Mouse (Mus musculus): ENCODE data around the gene Vegfd.

Gene Vegfd

DNA sequence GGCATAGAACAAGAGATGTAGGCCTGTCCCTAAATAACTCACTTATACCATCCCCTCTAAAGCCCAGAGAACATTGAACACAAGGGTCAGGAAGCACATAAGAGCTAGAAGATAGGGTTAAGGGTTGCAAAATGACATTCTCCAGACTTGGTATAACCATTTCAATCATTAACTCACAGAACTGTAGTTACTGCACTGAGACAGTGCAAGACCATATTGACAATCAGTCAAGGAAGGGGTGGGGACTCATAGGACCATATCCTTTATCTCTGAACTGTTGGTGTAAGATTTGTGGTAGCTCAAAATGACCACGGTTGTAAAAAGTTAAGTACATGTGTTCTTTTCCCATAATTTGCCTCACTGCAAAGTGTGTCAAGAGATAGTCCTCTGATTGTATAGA is 37.4 kb downstream of the Vegfd start:
- in situ Hi-C loops (cut with MboI; ENCODE audit: low pct_unique_long_range_greater_than_20kb in 1 of 2, low sequenced_read_pairs in 2 of 2, unreplicated experiment in 1 of 2), result loop anchor here (25.0 kb wide), 1 partner anchor 448 kb away; the partner anchor contains the start of gene Zrsr2 (in 2 of the 2)

DNA sequence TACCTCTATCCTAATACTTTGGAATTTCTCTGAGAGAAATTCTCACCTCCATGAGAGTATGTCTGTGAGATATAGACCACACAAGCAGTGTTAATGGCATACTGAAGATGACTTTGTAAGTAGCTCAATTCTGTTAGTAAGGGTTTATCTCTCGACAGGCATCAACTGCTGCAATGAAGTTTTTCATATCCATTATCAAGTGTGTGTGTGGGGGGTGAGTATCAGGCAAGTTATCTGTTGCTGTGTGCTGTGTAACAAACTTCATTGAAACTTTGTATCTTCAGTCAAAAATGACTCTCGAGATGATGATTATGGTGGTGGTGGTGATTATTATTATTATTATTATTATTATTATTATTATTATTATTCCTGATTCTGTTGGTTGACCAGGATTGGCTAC is 43.6 kb downstream of the Vegfd start:
- in situ Hi-C loops (cut with MboI; ENCODE audit: low pct_unique_long_range_greater_than_20kb in 1 of 2, low sequenced_read_pairs in 2 of 2, unreplicated experiment in 1 of 2), result loop anchor here (25.0 kb wide), 1 partner anchor 455 kb away; the partner anchor contains the start of gene Zrsr2 (in 2 of the 2)

DNA sequence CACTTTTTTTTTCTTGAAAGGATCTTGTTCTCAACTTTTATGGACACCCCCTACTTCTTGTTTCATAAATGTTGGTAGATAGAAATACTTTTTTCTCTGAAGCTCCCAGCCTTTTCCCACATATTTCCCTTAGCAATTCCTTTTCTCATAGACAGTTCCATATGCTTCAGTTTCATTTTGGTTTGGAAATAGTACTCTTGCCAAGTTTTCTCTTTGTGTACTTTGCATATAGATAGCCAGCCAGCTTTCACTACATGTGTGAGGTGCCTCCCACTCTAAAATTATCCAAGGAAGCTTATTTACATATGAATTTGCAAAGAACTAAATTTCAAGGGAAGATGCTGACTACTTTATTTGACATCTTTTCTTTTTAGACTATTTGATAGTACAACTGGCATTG is 44.8 kb downstream of the Vegfd start:
- in situ Hi-C loops (cut with MboI; ENCODE audit: low pct_unique_long_range_greater_than_20kb in 1 of 2, low sequenced_read_pairs in 2 of 2, unreplicated experiment in 1 of 2), result loop anchor here (25.0 kb wide), 1 partner anchor 456 kb away; the partner anchor contains the start of gene Zrsr2 (in 2 of the 2)

- in situ Hi-C loops (cut with MboI; ENCODE audit: low pct_unique_long_range_greater_than_20kb in 1 of 2, low sequenced_read_pairs in 2 of 2, unreplicated experiment in 1 of 2), result loop anchor here (25.0 kb wide), 1 partner anchor 457 kb away; the partner anchor contains the start of gene Zrsr2 (in 2 of the 2)
These were observed 46.3 kb downstream of the Vegfd start, which contains the start of gene Piga for GRCm38 (mm10) chrX:164419471-164419939. Gene Piga, plus strand, starts transcription at chrX:164419787.

DNA sequence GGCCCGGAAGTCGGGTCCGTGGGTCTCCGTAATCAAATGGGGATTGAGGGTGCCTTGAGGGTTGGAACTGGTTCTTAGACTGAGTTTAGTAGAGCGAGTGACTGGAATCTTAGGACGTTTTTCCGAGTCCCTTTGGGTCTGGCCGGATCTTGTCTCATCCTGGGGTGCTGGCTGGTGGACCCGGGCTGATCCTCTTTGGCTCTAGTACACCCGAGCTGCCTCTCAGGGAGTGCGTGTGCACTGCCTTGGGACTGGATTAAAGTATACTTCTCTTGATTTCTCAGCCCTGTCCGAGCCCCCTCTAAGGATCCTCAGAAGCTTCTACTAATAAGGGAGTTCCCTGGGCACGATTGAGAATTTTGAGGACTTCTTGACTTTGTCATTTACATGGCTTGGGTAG is 46.8 kb downstream of the Vegfd start:
- in situ Hi-C loops (cut with MboI; ENCODE audit: low pct_unique_long_range_greater_than_20kb in 1 of 2, low sequenced_read_pairs in 2 of 2, unreplicated experiment in 1 of 2), result loop anchor here (25.0 kb wide), 1 partner anchor 458 kb away; the partner anchor contains the start of gene Zrsr2 (in 2 of the 2)

GRCm38 (mm10) chrX:164420518-164420917 is 47.3 kb downstream of the Vegfd start:
- in situ Hi-C loops (cut with MboI; ENCODE audit: low pct_unique_long_range_greater_than_20kb in 1 of 2, low sequenced_read_pairs in 2 of 2, unreplicated experiment in 1 of 2), result loop anchor here (25.0 kb wide), 1 partner anchor 458 kb away; the partner anchor contains the start of gene Zrsr2 (in 2 of the 2)

- in situ Hi-C loops (cut with MboI; ENCODE audit: low pct_unique_long_range_greater_than_20kb in 1 of 2, low sequenced_read_pairs in 2 of 2, unreplicated experiment in 1 of 2), result loop anchor here (25.0 kb wide), 2 partner anchors 338 to 463 kb away; partner anchors contain the start of genes Zrsr2 (in 2 of the 2), Cltrn (in 1 of the 2) and Siah1b (in 1 of the 2)
These were observed 51.6 kb downstream of the Vegfd start for GRCm38 (mm10) chrX:164424821-164425220.

DNA sequence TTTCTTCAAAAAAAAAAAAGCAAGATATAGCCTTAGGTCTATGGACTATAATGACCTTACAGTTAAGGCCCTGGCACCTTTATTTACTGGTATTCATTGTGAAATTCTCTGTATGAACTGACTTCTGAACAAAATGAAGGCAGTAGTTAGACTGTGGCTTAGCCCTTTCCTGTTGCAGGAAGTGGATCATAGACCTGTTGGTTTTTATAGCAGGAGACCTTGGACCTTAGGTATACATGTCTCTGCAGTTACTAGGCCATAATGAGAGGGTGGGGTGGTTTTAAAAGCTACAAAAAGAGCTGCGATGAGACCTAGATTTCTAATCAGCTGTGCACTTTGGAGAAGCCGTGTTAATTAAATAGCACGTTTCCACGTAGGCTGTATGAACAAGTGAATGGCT is 54.1 kb downstream of the Vegfd start:
- in situ Hi-C loops (cut with MboI; ENCODE audit: low pct_unique_long_range_greater_than_20kb in 1 of 2, low sequenced_read_pairs in 2 of 2, unreplicated experiment in 1 of 2), result loop anchor here in 1 of 2 experiments (25.0 kb wide), 1 partner anchor 340 kb away; the partner anchor contains the start of genes Cltrn and Siah1b

DNA sequence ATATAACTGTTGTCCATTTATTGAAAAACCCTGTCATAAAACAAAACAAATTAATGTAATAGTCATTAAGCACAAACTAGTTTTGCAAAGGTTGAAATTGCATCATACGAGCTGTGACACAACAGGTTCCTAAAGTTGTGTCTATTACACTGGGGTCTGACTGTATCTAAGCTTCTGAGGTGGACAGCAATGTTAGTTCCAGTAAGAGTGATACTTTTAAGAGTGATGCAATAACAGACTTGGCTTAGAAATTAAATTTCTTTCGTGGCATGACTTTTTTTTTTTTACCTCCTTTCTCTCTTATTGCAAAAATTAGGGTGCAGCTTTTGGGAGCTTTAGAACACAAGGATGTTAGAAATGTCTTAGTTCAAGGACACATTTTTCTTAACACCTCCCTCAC is 55.0 kb downstream of the Vegfd start:
- in situ Hi-C loops (cut with MboI; ENCODE audit: low pct_unique_long_range_greater_than_20kb in 1 of 2, low sequenced_read_pairs in 2 of 2, unreplicated experiment in 1 of 2), result loop anchor here in 1 of 2 experiments (25.0 kb wide), 1 partner anchor 341 kb away; the partner anchor contains the start of genes Cltrn and Siah1b

DNA sequence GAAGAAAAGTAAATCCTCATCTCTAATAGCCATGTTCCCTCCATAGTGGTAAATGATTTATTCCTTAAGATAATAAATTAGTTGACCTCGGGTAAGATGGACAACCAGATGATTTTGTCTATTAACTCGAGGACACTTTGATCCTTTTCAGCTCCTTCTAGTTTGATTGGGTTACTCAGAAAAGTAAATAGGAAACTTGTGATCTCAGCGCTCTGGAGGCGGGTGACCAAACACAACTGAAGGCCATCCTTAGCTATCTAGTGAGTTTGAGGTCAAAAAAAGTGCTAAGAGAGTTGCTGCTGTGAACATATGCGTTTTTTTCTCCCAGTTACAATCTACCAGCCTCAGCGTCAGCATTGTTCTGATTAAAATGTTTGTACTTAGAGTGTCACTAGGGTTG is 57.4 kb downstream of the Vegfd start:
- in situ Hi-C loops (cut with MboI; ENCODE audit: low pct_unique_long_range_greater_than_20kb in 1 of 2, low sequenced_read_pairs in 2 of 2, unreplicated experiment in 1 of 2), result loop anchor here in 1 of 2 experiments (25.0 kb wide), 1 partner anchor 343 kb away; the partner anchor contains the start of genes Cltrn and Siah1b

GRCm38 (mm10) chrX:164431133-164431532 is 58.0 kb downstream of the Vegfd start:
- in situ Hi-C loops (cut with MboI; ENCODE audit: low pct_unique_long_range_greater_than_20kb in 1 of 2, low sequenced_read_pairs in 2 of 2, unreplicated experiment in 1 of 2), result loop anchor here in 1 of 2 experiments (25.0 kb wide), 1 partner anchor 344 kb away; the partner anchor contains the start of genes Cltrn and Siah1b

GRCm38 (mm10) chrX:164431541-164431940 is 58.4 kb downstream of the Vegfd start:
- in situ Hi-C loops (cut with MboI; ENCODE audit: low pct_unique_long_range_greater_than_20kb in 1 of 2, low sequenced_read_pairs in 2 of 2, unreplicated experiment in 1 of 2), result loop anchor here in 1 of 2 experiments (25.0 kb wide), 1 partner anchor 344 kb away; the partner anchor contains the start of genes Cltrn and Siah1b

GRCm38 (mm10) chrX:164432682-164433081 is 59.5 kb downstream of the Vegfd start:
- in situ Hi-C loops (cut with MboI; ENCODE audit: low pct_unique_long_range_greater_than_20kb in 1 of 2, low sequenced_read_pairs in 2 of 2, unreplicated experiment in 1 of 2), result loop anchor here in 1 of 2 experiments (25.0 kb wide), 1 partner anchor 345 kb away; the partner anchor contains the start of genes Cltrn and Siah1b

DNA sequence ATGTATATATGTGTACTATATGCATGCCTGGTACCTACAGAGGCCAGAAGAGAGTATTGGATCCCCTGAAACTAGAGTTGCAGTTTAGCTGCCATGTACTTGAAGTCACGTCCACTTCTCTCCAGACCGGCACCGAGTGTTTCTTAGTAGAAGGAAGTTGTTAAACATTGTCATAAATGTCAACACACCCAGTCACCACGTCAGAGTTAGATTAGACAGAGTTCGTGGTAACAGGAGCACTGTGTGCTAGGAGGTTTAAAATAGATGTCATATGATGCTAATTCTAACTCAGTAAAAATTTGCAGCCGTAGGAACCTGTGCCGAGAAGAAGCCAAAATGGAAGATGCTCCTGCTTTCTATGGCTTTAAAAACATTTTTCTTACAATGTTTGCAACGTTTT is 63.5 kb downstream of the Vegfd start, which contains the start of gene Asb11:
Asb11 (plus strand) TSS at position 286 of the 400 bp plus-strand sequence.
- in situ Hi-C loops (cut with MboI; ENCODE audit: low pct_unique_long_range_greater_than_20kb in 1 of 2, low sequenced_read_pairs in 2 of 2, unreplicated experiment in 1 of 2), result loop anchor here in 1 of 2 experiments (25.0 kb wide), 1 partner anchor 349 kb away; the partner anchor contains the start of genes Cltrn and Siah1b

DNA sequence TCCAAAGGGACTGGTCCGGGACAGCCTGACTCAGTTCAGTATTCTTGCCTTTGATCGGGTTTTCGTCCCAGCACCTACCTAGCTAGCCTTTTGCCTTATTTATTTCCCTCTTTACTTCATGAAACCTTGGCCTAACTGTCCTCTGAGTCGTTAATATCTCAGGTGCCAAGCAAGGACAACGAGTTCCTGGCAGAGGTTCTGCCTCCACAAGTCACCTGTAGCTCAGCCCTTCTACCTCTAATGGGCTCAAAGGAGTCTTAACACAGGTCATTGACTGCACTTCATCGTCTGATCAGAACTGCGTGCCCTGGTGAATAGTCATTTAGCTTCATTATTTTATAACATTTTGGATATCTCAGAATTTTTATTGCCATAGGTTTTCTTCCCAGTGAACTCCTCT is 66.3 kb downstream of the Vegfd start:
- in situ Hi-C loops (cut with MboI; ENCODE audit: low pct_unique_long_range_greater_than_20kb in 1 of 2, low sequenced_read_pairs in 2 of 2, unreplicated experiment in 1 of 2), result loop anchor here in 1 of 2 experiments (25.0 kb wide), 1 partner anchor 352 kb away; the partner anchor contains the start of genes Cltrn and Siah1b

DNA sequence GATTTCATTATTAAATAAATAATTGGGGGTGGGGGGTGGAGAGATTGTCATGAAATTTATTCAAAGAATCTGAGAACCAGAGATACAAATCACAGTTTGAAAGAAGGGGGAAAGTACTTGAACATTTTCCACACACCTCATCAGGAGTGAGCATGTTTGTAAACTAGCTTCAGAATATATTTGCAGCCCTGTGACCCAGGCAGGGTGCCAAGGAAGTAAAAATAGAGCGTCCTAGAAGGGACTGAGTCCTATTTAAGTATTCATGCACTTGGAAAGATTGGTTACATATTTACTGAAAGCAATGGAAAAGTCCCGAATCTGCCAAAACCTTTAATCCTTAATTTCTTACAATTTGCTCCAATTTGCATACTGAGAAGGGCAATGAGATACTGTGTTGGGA is 67.0 kb downstream of the Vegfd start:
- in situ Hi-C loops (cut with MboI; ENCODE audit: low pct_unique_long_range_greater_than_20kb in 1 of 2, low sequenced_read_pairs in 2 of 2, unreplicated experiment in 1 of 2), result loop anchor here (5.0 to 25.0 kb wide), 3 partner anchors 33 to 353 kb away; partner anchors contain the start of genes Cltrn (in 1 of the 2) and Siah1b (in 1 of the 2)

GRCm38 (mm10) chrX:164440703-164441102 is 67.5 kb downstream of the Vegfd start:
- in situ Hi-C loops (cut with MboI; ENCODE audit: low pct_unique_long_range_greater_than_20kb in 1 of 2, low sequenced_read_pairs in 2 of 2, unreplicated experiment in 1 of 2), result loop anchor here (5.0 to 25.0 kb wide), 3 partner anchors 33 to 353 kb away; partner anchors contain the start of genes Cltrn (in 1 of the 2) and Siah1b (in 1 of the 2)

DNA sequence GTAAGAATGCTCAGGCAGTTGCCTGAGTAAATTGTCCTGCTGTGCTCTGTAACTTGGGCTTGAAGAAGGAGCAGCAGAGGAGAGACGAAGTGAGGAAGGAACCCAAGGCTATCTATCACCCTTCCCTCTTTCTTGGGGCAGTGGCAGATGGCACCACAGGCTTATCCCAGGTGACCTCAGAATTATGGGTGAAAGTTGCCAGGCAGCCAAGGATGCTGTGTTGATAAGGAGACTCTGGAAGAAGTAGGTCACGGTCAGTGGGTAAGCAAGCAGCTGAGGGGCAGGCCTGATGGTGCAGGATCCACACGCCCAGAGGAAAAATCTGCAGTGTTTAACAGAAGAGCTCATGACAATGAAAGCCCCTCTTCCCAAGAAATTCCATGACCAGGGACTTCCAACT is 68.1 kb downstream of the Vegfd start:
- in situ Hi-C loops (cut with MboI; ENCODE audit: low pct_unique_long_range_greater_than_20kb in 1 of 2, low sequenced_read_pairs in 2 of 2, unreplicated experiment in 1 of 2), result loop anchor here (5.0 to 25.0 kb wide), 3 partner anchors 34 to 354 kb away; partner anchors contain the start of genes Cltrn (in 1 of the 2) and Siah1b (in 1 of the 2)

DNA sequence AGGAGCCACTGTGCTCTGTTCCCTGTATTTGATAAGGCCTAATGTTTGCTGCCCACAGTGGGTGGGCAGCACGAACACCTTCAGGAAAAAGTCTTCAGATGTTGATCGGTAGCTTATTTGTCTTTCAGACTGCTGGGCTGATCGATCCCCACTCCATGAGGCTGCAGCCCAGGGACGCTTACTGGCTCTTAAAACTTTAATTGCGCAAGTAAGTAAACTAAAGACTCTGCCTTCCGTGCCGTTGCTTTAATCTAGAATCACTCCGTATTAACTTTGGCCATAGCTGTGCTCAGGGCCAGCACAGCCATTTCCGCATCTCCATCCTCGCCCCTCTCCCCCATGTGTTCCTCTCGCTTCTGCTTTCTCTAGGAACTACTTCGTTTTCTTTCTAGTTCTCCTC is 72.4 kb downstream of the Vegfd start:
- in situ Hi-C loops (cut with MboI; ENCODE audit: low pct_unique_long_range_greater_than_20kb in 1 of 2, low sequenced_read_pairs in 2 of 2, unreplicated experiment in 1 of 2), result loop anchor here (5.0 to 25.0 kb wide), 3 partner anchors 258 to 358 kb away; partner anchors contain the start of genes Cltrn (in 1 of the 2) and Siah1b (in 1 of the 2)

All from mouse embryonic stem cell (cell line).